Mouse (Mus musculus) MEL (cell line): ENCODE measurements around the gene Klf1.

Source experiments
- CTCF ChIP-seq, 3 experiments: IDR thresholded peaks in 2 of 3; conservative IDR thresholded peaks in 1 of 3; 2 replicates each; pipeline ENCODE4 v1.5.1; 2011 to 2012; ENCODE audit warnings: low read length in 3 of 3, low read depth in 2 of 3, mild to moderate bottlenecking in 2 of 3, improper control_type of control experiment in 1 of 3, inconsistent platforms in 1 of 3, mixed read lengths in 1 of 3, moderate library complexity in 1 of 3; ENCODE audit not compliant: control insufficient read depth in 1 of 3, insufficient read depth in 1 of 3, poor library complexity in 1 of 3, severe bottlenecking in 1 of 3
- MYC ChIP-seq: IDR thresholded peaks from 2 replicates; pipeline ENCODE4 v1.6.1; 2011; ENCODE audit warnings: low read depth, mild to moderate bottlenecking, low read length, improper control_type of control experiment, moderate library complexity
- TAL1 ChIP-seq: IDR thresholded peaks from 2 replicates; pipeline ENCODE4 v1.6.1; 2012; ENCODE audit warnings: mild to moderate bottlenecking, inconsistent platforms, low read length, moderate library complexity, mixed read lengths
- USF1 ChIP-seq: IDR thresholded peaks from 2 replicates; pipeline ENCODE4 v1.6.1; 2014; ENCODE audit warnings: low read depth, mild to moderate bottlenecking, inconsistent platforms, low read length, improper control_type of control experiment, moderate library complexity
- ZMIZ1 ChIP-seq: IDR thresholded peaks from 2 replicates; pipeline ENCODE4 v1.6.1; 2012; ENCODE audit warnings: low read depth, mild to moderate bottlenecking, inconsistent platforms, low read length, improper control_type of control experiment, moderate library complexity

- TF ChIP-seq MYC = no peak
- TF ChIP-seq ZMIZ1 = no peak
- TF ChIP-seq CTCF (IDR thresholded peaks at IDR 0.05 in 2 of 3, conservative IDR thresholded peaks at IDR 0.05 in 1 of 3; ENCODE audit: control insufficient read depth in 1 of 3, insufficient read depth in 1 of 3, low read depth in 2 of 3, low read length in 3 of 3, poor library complexity in 1 of 3, severe bottlenecking in 1 of 3) = no peak
- TF ChIP-seq TAL1 = no peak
- no peak for TF ChIP-seq USF1
These were observed 27.4 kb upstream of the Klf1 start for GRCm38 (mm10) chr8:84874339-84874738.
